ENCODE assay signal across 21 mouse cellular contexts in the genomic region with DNA sequence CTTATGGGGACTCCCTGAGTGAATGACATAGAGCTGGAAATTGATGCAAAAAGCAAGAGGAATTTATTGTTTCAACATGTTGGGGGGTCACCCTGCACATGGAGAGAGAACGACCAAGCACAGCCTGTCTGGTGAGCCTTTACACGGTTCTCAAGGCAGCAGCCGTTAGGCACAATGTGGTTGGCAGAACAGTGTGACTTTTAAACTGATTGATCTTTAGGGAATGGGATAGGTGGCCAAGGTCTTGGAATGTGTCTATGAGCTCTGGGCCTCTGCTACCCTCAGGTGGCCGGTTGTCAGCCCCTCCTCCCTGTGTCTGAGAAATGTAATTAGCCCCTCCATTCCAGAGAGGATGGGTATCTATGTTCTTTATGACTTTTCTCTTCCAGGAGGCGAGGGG.
DNase-seq lines count a peak whose midpoint lies in the region; ATAC-seq and TF ChIP-seq lines count a peak whose summit lies in the region.
"Had no signal": no experiment of that assay in that cellular context is flagged by ENCODE, and none has a peak within 500 bp of the region (broad histone marks: within the 10 kb centered on the region; RNA-seq: fewer than 3 reads in every experiment).

No protein-coding gene starts in this region.

- peak; percentile 35; the same call in 1 of the 2 replicates for ATAC-seq in midbrain, embryonic 15.5 days (replicated peaks)
- no peak for ATAC-seq in midbrain, embryonic 16.5 days
- peak; percentile 22; the same call in 1 of the 2 replicates for ATAC-seq in forebrain, embryonic 16.5 days
- ATAC-seq in frontal cortex, adult (ENCODE audit: low TSS enrichment) = no peak
- ATAC-seq: CD4-positive, CD25-positive, alpha-beta regulatory T cell, adult 4 months; Patski had no signal

- H3K4me3 ChIP-seq in cerebellum, adult 2 months (replicated peaks; ENCODE audit: insufficient read depth, low read depth, low read length) = no peak overlapping the region
- no peak overlapping the region for H3K4me3 ChIP-seq in midbrain, embryonic 15.5 days
- H3K4me3 ChIP-seq in midbrain, embryonic 16.5 days (ENCODE audit: low read depth, low read length) = no peak overlapping the region
- H3K4me3 ChIP-seq in forebrain, embryonic 16.5 days (replicated peaks; ENCODE audit: low read length) = no peak overlapping the region
- H3K4me3 ChIP-seq: embryonic facial prominence, embryonic 10.5 days; liver, embryonic 15.5 days; midbrain, embryonic 12.5 days had no signal

- H3K27ac ChIP-seq in cerebellum, adult 2 months (ENCODE audit: insufficient read depth, low read length) = 0 out of 2 replicates have a peak overlapping the region, but pooled peaks have one; percentile 1
- no peak overlapping the region for H3K27ac ChIP-seq in midbrain, embryonic 15.5 days
- no peak overlapping the region for H3K27ac ChIP-seq in midbrain, embryonic 16.5 days (ENCODE audit: low read length)
- no peak overlapping the region for H3K27ac ChIP-seq in forebrain, embryonic 16.5 days (ENCODE audit: low read length)
- H3K27ac ChIP-seq: embryonic facial prominence, embryonic 10.5 days; liver, embryonic 15.5 days; macrophage; midbrain, embryonic 12.5 days; stomach, postnatal 0 days had no signal

- intact Hi-C loops in left cerebral cortex, postnatal 4 days (cut with DNase I) = no loop called here

- peaks cover 12% of the 10 kb centered on the region for H3K4me1 ChIP-seq in cerebellum, adult 2 months (ENCODE audit: control insufficient read depth, insufficient read depth, low read length)
- H3K4me1 ChIP-seq in midbrain, embryonic 15.5 days = peaks cover 4% of the 10 kb centered on the region; the same call in 1 of the 2 replicates
- peaks cover 8% of the 10 kb centered on the region for H3K4me1 ChIP-seq in midbrain, embryonic 16.5 days (ENCODE audit: control insufficient read depth, insufficient read depth, low read length)
- peaks cover 11% of the 10 kb centered on the region for H3K4me1 ChIP-seq in forebrain, embryonic 16.5 days (replicated peaks; ENCODE audit: control insufficient read depth, insufficient read depth, low read length)
- H3K4me1 ChIP-seq: embryonic facial prominence, embryonic 10.5 days; liver, embryonic 15.5 days had no signal

- H3K4me2 ChIP-seq in midbrain, embryonic 15.5 days = no peak overlapping the region
- no peak overlapping the region for H3K4me2 ChIP-seq in midbrain, embryonic 16.5 days (ENCODE audit: low read length)
- no peak overlapping the region for H3K4me2 ChIP-seq in forebrain, embryonic 16.5 days (ENCODE audit: low read length)
- H3K4me2 ChIP-seq: heart, embryonic 11.5 days; liver, embryonic 15.5 days; midbrain, embryonic 12.5 days had no signal

- no peaks in the 10 kb centered on the region for H3K27me3 ChIP-seq in cerebellum, adult 2 months (ENCODE audit: control insufficient read depth, insufficient read depth, low read length)
- H3K27me3 ChIP-seq in midbrain, embryonic 15.5 days (replicated peaks) = no peaks in the 10 kb centered on the region
- no peaks in the 10 kb centered on the region for H3K27me3 ChIP-seq in midbrain, embryonic 16.5 days (ENCODE audit: control insufficient read depth, insufficient read depth, low read depth, low read length)
- H3K27me3 ChIP-seq in forebrain, embryonic 16.5 days (replicated peaks; ENCODE audit: control insufficient read depth, insufficient read depth, low read length) = no peaks in the 10 kb centered on the region
- H3K27me3 ChIP-seq: liver, embryonic 15.5 days; midbrain, embryonic 12.5 days; Patski had no signal

- DNase-seq in cerebellum, adult 2 months = no peak
- DNase-seq in cerebellum, postnatal 36 days = no peak
- DNase-seq in left cerebral cortex, postnatal 4 days = no peak
- DNase-seq: heart, postnatal 10 days; kidney, adult 18-20 months; kidney, postnatal 10 days; layer of hippocampus, postnatal 36 days; right cerebral cortex, postnatal 25 days; thymus, postnatal 14 days had no signal

- no peaks in the 10 kb centered on the region for H3K9me3 ChIP-seq in midbrain, embryonic 15.5 days
- H3K9me3 ChIP-seq in midbrain, embryonic 16.5 days (replicated peaks; ENCODE audit: control insufficient read depth, low read length, poor library complexity, severe bottlenecking) = no peaks in the 10 kb centered on the region
- H3K9me3 ChIP-seq in forebrain, embryonic 16.5 days (ENCODE audit: control insufficient read depth, low read length) = no peaks in the 10 kb centered on the region
- H3K9me3 ChIP-seq: embryonic facial prominence, embryonic 10.5 days; liver, embryonic 15.5 days; midbrain, embryonic 12.5 days had no signal

- no peak overlapping the region for H3K9ac ChIP-seq in midbrain, embryonic 15.5 days
- H3K9ac ChIP-seq in midbrain, embryonic 16.5 days (ENCODE audit: low read depth, low read length) = no peak overlapping the region
- H3K9ac ChIP-seq in forebrain, embryonic 16.5 days (replicated peaks; ENCODE audit: low read depth, low read length) = no peak overlapping the region
- H3K9ac ChIP-seq: liver, embryonic 15.5 days; midbrain, embryonic 12.5 days had no signal

- H3K36me3 ChIP-seq in midbrain, embryonic 15.5 days (replicated peaks) = no peaks in the 10 kb centered on the region
- no peaks in the 10 kb centered on the region for H3K36me3 ChIP-seq in midbrain, embryonic 16.5 days (ENCODE audit: control insufficient read depth, insufficient read depth, low read length)
- no peaks in the 10 kb centered on the region for H3K36me3 ChIP-seq in forebrain, embryonic 16.5 days (ENCODE audit: control insufficient read depth, insufficient read depth)
- H3K36me3 ChIP-seq: embryonic facial prominence, embryonic 10.5 days; liver, embryonic 15.5 days; midbrain, embryonic 12.5 days had no signal

- 58% methylated on average over 5 of the region's 5 CpGs for WGBS in cerebellum, adult 2 months
- WGBS in midbrain, embryonic 15.5 days = 57% methylated on average over 5 of the region's 5 CpGs
- 48% methylated on average over 5 of the region's 5 CpGs for WGBS in midbrain, embryonic 16.5 days
- WGBS in forebrain, embryonic 16.5 days = 39% methylated on average over 5 of the region's 5 CpGs

- TF ChIP-seq CTCF in cerebellum, adult 2 months (IDR thresholded peaks at IDR 0.05; ENCODE audit: borderline replicate concordance, insufficient read depth, low read depth, low read length) = no peak

- no peak for TF ChIP-seq POLR2A in cerebellum, adult 2 months (IDR thresholded peaks at IDR 0.05; ENCODE audit: borderline replicate concordance, insufficient read depth, low read length)

Comparison
In these comparisons a context has a peak if more than half of its experiments do, and no peak if none do; other contexts are left out.
1. ATAC-seq: peak in midbrain, embryonic 15.5 days (single experiment) and forebrain, embryonic 16.5 days (single experiment); none in midbrain, embryonic 16.5 days (single experiment) and frontal cortex, adult (single experiment).